Mouse (Mus musculus) heart, postnatal 14 days (tissue): Measurements from ENCODE around the gene Fndc5. TPM values are rescaled to one million over a fixed set of nuclear protein-coding genes. Genes with fewer than 3 reads are reported as not detected.
A peak's percentile ranks its signal among the peaks of the same experiment; 100 is the strongest.

Source experiments
- DNase-seq, 2 experiments: peaks; one replicate each; pipeline ENCODE4 v3.0.0; 2021 to 2022
- intact Hi-C: fragments of 180-260 bp; cut with DNase I; formaldehyde crosslinking; loops from one replicate; pipeline ENCODE4 v1.15.1; 2025
- long read RNA-seq, 2 experiments: library from polyadenylated mRNA; stranded (forward); transcript quantifications; one replicate each; pipeline ENCODE4 v2.0.0; 2021
- total RNA-seq, 2 experiments: library from RNA; stranded (reverse); gene quantifications; 2 replicates each; pipeline ENCODE4 v1.2.3; 2021

Gene Fndc5
- total RNA-seq, result 100 to 1,000 TPM; 221 to 229 TPM
- long read RNA-seq, experiment 1, transcript Fndc5-201 (6 exons, 2,763 nt), result major isoform, 273 of 428 reads
- long read RNA-seq, experiment 1, partial matches to known transcripts, result 45 of 428 reads
- long read RNA-seq, experiment 1, other reads (novel, unspliced or antisense), result 110 of 428 reads
- long read RNA-seq, experiment 2, transcript Fndc5-201 (6 exons, 2,763 nt), result major isoform, 223 of 322 reads
- long read RNA-seq, experiment 2, partial matches to known transcripts, result 13 of 322 reads
- long read RNA-seq, experiment 2, other reads (novel, unspliced or antisense), result 86 of 322 reads

- DNase-seq, result peak; percentile 28 to 55
- intact Hi-C loops, result loop anchor here (2.0 kb wide), 1 partner anchor 144 kb away; no protein-coding TSS in a partner anchor
Observed at GRCm38 (mm10) chr4:129136579-129137391, at the start of gene Fndc5. Gene Fndc5 (plus strand): TSS chr4:129136999.

DNA sequence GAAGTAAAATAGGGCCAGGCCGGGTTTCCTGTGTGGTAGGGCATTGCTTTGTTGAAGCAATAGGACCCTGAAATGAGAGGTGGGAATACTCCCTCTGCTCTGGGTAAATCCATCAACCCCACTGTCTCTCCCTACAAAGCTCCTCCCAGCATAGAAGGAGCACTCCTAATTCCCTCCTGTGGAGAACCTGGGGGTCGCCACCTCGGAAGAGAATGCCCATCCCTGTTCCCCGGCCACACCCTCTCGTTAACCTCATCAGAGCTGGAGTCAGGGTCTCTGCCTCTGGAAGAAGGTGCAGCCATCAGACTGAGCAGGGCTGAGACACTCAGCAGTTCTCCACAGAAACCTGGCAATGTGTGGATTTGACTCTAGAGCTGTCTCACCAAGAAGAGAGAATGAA lies 48.9 kb upstream of the Fndc5 start:
- no peak for DNase-seq
- intact Hi-C loops, result no loop called here

- intact Hi-C loops, result no loop called here
- DNase-seq, result no peak
Observed at GRCm38 (mm10) chr4:129095276-129095675, 41.5 kb upstream of the Fndc5 start.

DNA sequence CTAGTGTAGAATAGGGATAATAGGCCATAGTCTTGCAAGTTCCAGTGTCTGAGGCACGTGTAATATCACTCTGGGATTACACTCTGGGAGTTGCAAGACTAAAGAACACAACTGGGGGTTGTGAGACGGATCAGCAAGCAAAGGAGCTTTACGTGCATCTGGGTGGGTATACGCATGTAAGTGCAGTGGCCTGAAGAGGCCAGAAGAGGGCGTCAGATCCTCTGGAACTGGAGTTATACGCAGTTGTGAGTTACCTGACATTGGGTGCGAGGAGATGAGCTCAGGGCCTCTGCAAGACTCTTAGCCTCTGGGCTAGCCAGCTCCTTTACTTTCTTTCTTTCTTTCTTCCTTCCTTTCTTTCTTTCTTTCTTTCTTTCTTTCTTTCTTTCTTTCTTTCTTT lies 39.8 kb upstream of the Fndc5 start:
- intact Hi-C loops, result no loop called here
- no peak for DNase-seq

- intact Hi-C loops, result no loop called here
- no peak for DNase-seq
Observed at GRCm38 (mm10) chr4:129102133-129102829, 34.5 kb upstream of the Fndc5 start.

- intact Hi-C loops, result no loop called here
- DNase-seq, result no peak
Observed at GRCm38 (mm10) chr4:129105356-129105755, 31.4 kb upstream of the Fndc5 start, which contains the start of gene Tmem54. Gene Tmem54 (plus strand): TSS chr4:129105548.

DNA sequence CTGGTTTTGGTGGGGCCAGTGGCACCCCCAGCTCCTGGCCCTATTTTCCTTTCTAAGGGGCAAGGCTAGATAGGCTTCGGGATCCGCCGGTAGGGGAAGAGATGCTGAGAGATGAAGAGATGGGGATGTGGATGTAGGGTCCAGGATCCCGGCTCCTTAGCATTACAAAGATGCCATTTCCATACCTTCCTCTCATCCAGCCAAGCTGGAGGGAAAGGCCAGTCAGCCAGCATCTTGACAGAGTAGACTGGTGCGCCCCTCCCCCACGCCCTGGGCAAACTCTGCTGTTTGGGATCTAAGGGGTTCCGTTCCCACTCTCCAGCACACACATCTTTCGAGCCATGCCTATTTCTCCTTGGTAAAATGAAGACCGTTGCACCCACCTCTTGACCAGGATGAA lies 30.7 kb upstream of the Fndc5 start:
- no peak for DNase-seq
- intact Hi-C loops, result no loop called here

- no peak for DNase-seq
- intact Hi-C loops, result no loop called here
Observed at GRCm38 (mm10) chr4:129107348-129107899, 29.4 kb upstream of the Fndc5 start.

DNA sequence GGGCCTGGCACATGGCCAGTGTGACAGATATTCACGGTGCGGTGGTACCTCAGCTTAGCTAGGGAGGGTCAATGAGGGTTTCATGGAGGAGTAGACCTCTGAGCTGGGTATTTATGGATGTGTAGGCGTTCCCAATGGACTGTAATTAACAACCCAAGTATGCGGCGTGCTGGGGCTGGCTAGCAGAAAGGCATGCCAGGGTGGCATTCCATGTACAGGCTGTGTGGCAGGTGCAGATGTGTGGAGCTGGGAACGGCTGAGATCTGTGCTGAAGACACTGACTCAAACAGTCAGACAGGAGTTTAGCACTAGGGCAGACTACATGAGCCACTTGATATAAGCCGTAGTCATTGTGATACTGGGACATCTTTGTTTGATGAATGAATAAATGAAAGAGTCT lies 28.2 kb upstream of the Fndc5 start:
- intact Hi-C loops, result no loop called here
- no peak for DNase-seq

- no peak for DNase-seq
- intact Hi-C loops, result no loop called here
Observed at GRCm38 (mm10) chr4:129110804-129111203, 26.0 kb upstream of the Fndc5 start.

DNA sequence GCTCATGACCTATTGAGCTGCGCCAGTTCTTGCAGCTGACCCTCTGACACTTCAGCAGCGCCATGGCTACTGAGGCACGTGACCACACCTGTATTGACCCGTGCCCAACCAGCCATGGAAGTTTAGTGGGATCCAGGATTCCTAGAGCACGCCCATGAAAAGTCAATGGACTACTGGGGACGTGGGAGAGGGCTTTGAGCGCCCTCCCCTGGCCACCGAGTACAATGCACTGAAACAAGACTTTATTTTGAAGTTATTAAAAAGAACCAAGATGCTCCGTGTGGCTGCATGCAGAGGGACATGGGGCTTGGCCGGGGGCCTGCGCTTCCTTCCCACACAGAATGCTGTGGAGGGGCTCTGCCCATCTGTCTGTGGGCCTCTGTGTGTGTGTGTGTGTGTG lies 25.4 kb upstream of the Fndc5 start:
- no peak for DNase-seq
- intact Hi-C loops, result no loop called here

- intact Hi-C loops, result no loop called here
- DNase-seq, result no peak
Observed at GRCm38 (mm10) chr4:129112231-129112630, 24.6 kb upstream of the Fndc5 start.

- intact Hi-C loops, result no loop called here
- DNase-seq, result peak; percentile 48 to 72
Observed at GRCm38 (mm10) chr4:129113083-129113988, 23.5 kb upstream of the Fndc5 start.

GRCm38 (mm10) chr4:129116703-129117102 lies 20.1 kb upstream of the Fndc5 start:
- no peak for DNase-seq
- intact Hi-C loops, result no loop called here

- no peak for DNase-seq
- intact Hi-C loops, result no loop called here
Observed at GRCm38 (mm10) chr4:129117720-129118510, 18.9 kb upstream of the Fndc5 start.

DNA sequence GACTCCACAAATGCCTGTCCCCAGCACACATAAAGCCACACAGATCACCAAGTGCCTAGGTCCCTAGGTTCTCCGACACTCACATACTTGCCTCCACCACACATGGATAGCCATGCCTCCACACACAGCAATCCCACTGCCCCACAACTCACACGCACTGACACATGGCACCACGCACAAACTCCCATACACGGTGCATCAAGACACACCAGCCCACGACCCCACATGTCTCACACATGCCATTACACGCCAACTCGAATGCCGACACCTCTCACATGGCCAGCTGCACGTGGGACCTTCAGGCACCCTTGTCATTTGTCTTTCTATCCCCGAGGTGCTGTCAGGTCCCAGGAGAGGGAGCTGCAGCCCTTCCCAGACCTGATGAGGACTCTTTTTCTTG lies 17.1 kb upstream of the Fndc5 start:
- no peak for DNase-seq
- intact Hi-C loops, result no loop called here

GRCm38 (mm10) chr4:129120520-129121445 lies 16.0 kb upstream of the Fndc5 start:
- DNase-seq, result peak; percentile 85 to 88
- intact Hi-C loops, result no loop called here

- no peak for DNase-seq
- intact Hi-C loops, result no loop called here
Observed at GRCm38 (mm10) chr4:129121569-129122086, 15.2 kb upstream of the Fndc5 start, which contains the start of gene Hpca. Gene Hpca (minus strand): TSS chr4:129122036.
